Mouse (Mus musculus) liver, postnatal 0 days (tissue): Measurements from ENCODE around the gene Rac2.

Experiments
- CTCF ChIP-seq: sonication (generic); IDR thresholded peaks from 2 replicates; pipeline ENCODE4 v1.5.1; 2016; ENCODE audit warnings: antibody characterized with exemption, low read depth
- EP300 ChIP-seq: IDR thresholded peaks from 2 replicates; pipeline ENCODE4 v1.6.1; 2016; ENCODE audit warnings: antibody characterized with exemption, low read depth, mild to moderate bottlenecking

GRCm38 (mm10) chr15:78514393-78515146, 58.0 kb downstream of the Rac2 start:
- peak; percentile 95 for TF ChIP-seq CTCF
- TF ChIP-seq EP300 = no peak
